Mouse (Mus musculus): Measurements from ENCODE around the gene Atp6v0a2. TPM values are rescaled to one million over a fixed set of nuclear protein-coding genes. Genes with fewer than 3 reads are reported as not detected.

Atp6v0a2 gene
- total and polyA plus RNA-seq, 3 experiments = 7.7 to 13.2 (median 10.9) TPM

DNA sequence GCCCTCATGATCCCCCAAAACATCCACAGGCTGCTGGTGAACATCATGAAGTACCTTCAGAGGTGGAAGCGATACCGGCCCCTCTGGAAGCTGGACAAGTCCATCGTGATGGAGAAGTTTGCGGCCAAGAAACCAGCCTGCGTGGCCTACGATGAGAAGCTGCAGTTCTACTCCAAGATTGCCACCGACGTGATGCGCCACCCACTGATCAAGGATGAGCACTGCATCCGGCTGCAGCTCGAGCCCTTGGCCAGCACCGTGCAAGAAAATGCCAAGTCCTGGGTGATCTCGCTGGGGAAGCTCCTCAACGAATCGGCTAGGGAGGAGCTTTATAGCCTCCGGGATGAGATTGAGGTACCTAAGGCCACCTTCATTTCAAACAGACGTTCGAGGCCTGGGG is 132.6 kb downstream of the Atp6v0a2 start:
- H3K36me3 ChIP-seq (replicated peaks in 1 of 2; ENCODE audit: control insufficient read depth in 1 of 2, insufficient read depth in 1 of 2, low read length in 1 of 2) = no peaks in the 10 kb centered on the region
- no peak overlapping the region for H3K27ac ChIP-seq (ENCODE audit: insufficient read depth, low read depth)
- no peaks in the 10 kb centered on the region for H3K79me2 ChIP-seq (replicated peaks; ENCODE audit: control insufficient read depth, extremely low read depth, insufficient read depth, poor library complexity, severe bottlenecking)
- dilution Hi-C loops (cut with MboI; ENCODE audit: extremely low pct_ligation_motif_present, extremely low pct_unique_long_range_greater_than_20kb, low sequenced_read_pairs) (no loop called here), in situ Hi-C loops (cut with MboI; ENCODE audit: low pct_ligation_motif_present, low pct_unique_long_range_greater_than_20kb, low sequenced_read_pairs) (no loop called here)
- peaks cover 5% of the 10 kb centered on the region for H3K9me3 ChIP-seq (replicated peaks; ENCODE audit: low read length)
- peak; percentile 30 to 66; a peak in 3 of 4 replicates for TF ChIP-seq CTCF (conservative IDR thresholded peaks at IDR 0.05 in 1 of 2, IDR thresholded peaks at IDR 0.05 in 1 of 2; ENCODE audit: low read depth in 2 of 2, low read length in 2 of 2)
- peak; percentile 64 for TF ChIP-seq SMC3 (IDR thresholded peaks at IDR 0.05; ENCODE audit: low read depth, low read length)
- peak; percentile 45 for TF ChIP-seq RAD21 (IDR thresholded peaks at IDR 0.05; ENCODE audit: low read depth, low read length)
- no peak for TF ChIP-seq MAX (IDR thresholded peaks at IDR 0.05; ENCODE audit: low read length)
- TF ChIP-seq CHD1 (IDR thresholded peaks at IDR 0.05; ENCODE audit: low read depth, low read length) = no peak
- no peak for TF ChIP-seq MYC (IDR thresholded peaks at IDR 0.05; ENCODE audit: low read depth, low read length)
- no peaks in the 10 kb centered on the region for H3K27me3 ChIP-seq (replicated peaks)
- DNase-seq (ENCODE audit: extremely low read depth) = peak; percentile 22
- H3K4me2 ChIP-seq (ENCODE audit: insufficient read depth, low read depth, poor library complexity, severe bottlenecking) = no peak overlapping the region
- H3K9ac ChIP-seq (ENCODE audit: insufficient read depth, low read depth) = no peak overlapping the region
- no peaks in the 10 kb centered on the region for H3K4me1 ChIP-seq (ENCODE audit: control insufficient read depth in 1 of 2, insufficient read depth in 2 of 2)
- H3K4me3 ChIP-seq (replicated peaks in 1 of 3; ENCODE audit: low read depth in 2 of 3, low read length in 2 of 3, poor library complexity in 1 of 3) = no peak overlapping the region

DNA sequence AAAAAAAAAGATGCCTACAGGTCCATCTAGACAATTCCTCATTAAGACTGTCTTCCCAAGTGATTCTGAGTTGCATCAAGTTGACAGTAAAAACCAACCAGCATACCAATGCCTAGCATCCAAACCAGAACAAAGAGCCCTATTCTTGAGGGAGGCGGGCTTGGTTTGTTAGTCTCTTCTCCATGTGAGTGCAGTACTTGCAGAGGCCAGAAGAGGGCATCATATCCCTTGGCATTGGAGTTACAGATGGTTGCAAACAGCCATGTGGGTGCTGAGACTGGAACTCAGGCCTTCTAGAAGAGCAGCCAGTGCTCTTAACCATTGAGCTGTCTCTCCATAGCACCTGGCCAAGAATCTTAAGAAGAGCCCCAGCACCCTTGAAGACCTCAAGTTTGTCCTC is 133.4 kb downstream of the Atp6v0a2 start:
- Histone ChIP-seq H3K4me3 (replicated peaks in 1 of 3; ENCODE audit: low read depth in 2 of 3, low read length in 2 of 3, poor library complexity in 1 of 3) (no peak overlapping the region), H3K4me1 (ENCODE audit: control insufficient read depth in 1 of 2, insufficient read depth in 2 of 2) (no peaks in the 10 kb centered on the region), H3K9ac (ENCODE audit: insufficient read depth, low read depth) (no peak overlapping the region), H3K4me2 (ENCODE audit: insufficient read depth, low read depth, poor library complexity, severe bottlenecking) (no peak overlapping the region), H3K27ac (ENCODE audit: insufficient read depth, low read depth) (no peak overlapping the region), H3K27me3 (replicated peaks) (no peaks in the 10 kb centered on the region), H3K79me2 (replicated peaks; ENCODE audit: control insufficient read depth, extremely low read depth, insufficient read depth, poor library complexity, severe bottlenecking) (no peaks in the 10 kb centered on the region), H3K9me3 (replicated peaks; ENCODE audit: low read length) (peaks cover 5% of the 10 kb centered on the region), H3K36me3 (replicated peaks in 1 of 2; ENCODE audit: control insufficient read depth in 1 of 2, insufficient read depth in 1 of 2, low read length in 1 of 2) (no peaks in the 10 kb centered on the region)
- no peak for DNase-seq (ENCODE audit: extremely low read depth)
- dilution Hi-C loops (cut with MboI; ENCODE audit: extremely low pct_ligation_motif_present, extremely low pct_unique_long_range_greater_than_20kb, low sequenced_read_pairs) = no loop called here
- in situ Hi-C loops (cut with MboI; ENCODE audit: low pct_ligation_motif_present, low pct_unique_long_range_greater_than_20kb, low sequenced_read_pairs) = no loop called here
- TF ChIP-seq E2F4 (IDR thresholded peaks at IDR 0.05; ENCODE audit: insufficient replicate concordance, low read depth, low read length) = no peak
- TF ChIP-seq NRF1 (IDR thresholded peaks at IDR 0.05; ENCODE audit: low read depth, low read length) = no peak
- no peak for TF ChIP-seq USF2 (conservative IDR thresholded peaks at IDR 0.05; ENCODE audit: low read depth, low read length)
- TF ChIP-seq MAX (IDR thresholded peaks at IDR 0.05; ENCODE audit: low read length) = no peak
- TF ChIP-seq CTCF (conservative IDR thresholded peaks at IDR 0.05 in 1 of 2, IDR thresholded peaks at IDR 0.05 in 1 of 2; ENCODE audit: low read depth in 2 of 2, low read length in 2 of 2) = peak in 1 of 2 experiments; percentile 23; a peak in 3 of 4 replicates

Other genes starting within 250 kb of the Atp6v0a2 start
- 38.3 and 44.2 TPM in 2 replicates for gene Sbno1, start 202.6 kb upstream of the Atp6v0a2 start, total RNA-seq (2012; rRNA removed)
- 32.4 and 35.0 TPM in 2 replicates for gene Sbno1, start 202.6 kb upstream of the Atp6v0a2 start, total RNA-seq (2014; rRNA removed)
- gene Sbno1, start 202.6 kb upstream of the Atp6v0a2 start, polyA plus RNA-seq (2012; ENCODE audit: insufficient read length, low read depth) = 48.5 and 52.3 TPM in 2 replicates
- gene Kmt5a, start 188.6 kb upstream of the Atp6v0a2 start, total RNA-seq (2012; rRNA removed) = 55.3 and 64.6 TPM in 2 replicates
- gene Kmt5a, start 188.6 kb upstream of the Atp6v0a2 start, total RNA-seq (2014; rRNA removed) = 60.9 and 62.8 TPM in 2 replicates
- gene Kmt5a, start 188.6 kb upstream of the Atp6v0a2 start, polyA plus RNA-seq (2012; ENCODE audit: insufficient read length, low read depth) = 151 and 154 TPM in 2 replicates
- 393 and 482 TPM in 2 replicates for gene Rilpl2, start 150.2 kb upstream of the Atp6v0a2 start, total RNA-seq (2012; rRNA removed)
- gene Rilpl2, start 150.2 kb upstream of the Atp6v0a2 start, total RNA-seq (2014; rRNA removed) = 415 and 425 TPM in 2 replicates
- gene Rilpl2, start 150.2 kb upstream of the Atp6v0a2 start, polyA plus RNA-seq (2012; ENCODE audit: insufficient read length, low read depth) = 354 and 405 TPM in 2 replicates
- 23.3 and 27.4 TPM in 2 replicates for gene Snrnp35, start 145.4 kb upstream of the Atp6v0a2 start, total RNA-seq (2012; rRNA removed)
- 13.9 and 14.9 TPM in 2 replicates for gene Snrnp35, start 145.4 kb upstream of the Atp6v0a2 start, total RNA-seq (2014; rRNA removed)
- 29.0 and 36.3 TPM in 2 replicates for gene Snrnp35, start 145.4 kb upstream of the Atp6v0a2 start, polyA plus RNA-seq (2012; ENCODE audit: insufficient read length, low read depth)
- 4.6 and 5.7 TPM in 2 replicates for gene Rilpl1, start 97.2 kb upstream of the Atp6v0a2 start, total RNA-seq (2012; rRNA removed)
- 1.8 and 3.1 TPM in 2 replicates for gene Rilpl1, start 97.2 kb upstream of the Atp6v0a2 start, total RNA-seq (2014; rRNA removed)
- gene Rilpl1, start 97.2 kb upstream of the Atp6v0a2 start, polyA plus RNA-seq (2012; ENCODE audit: insufficient read length, low read depth) = 5.4 and 6.1 TPM in 2 replicates
- 205 and 319 TPM in 2 replicates for gene Tmed2, start 87.9 kb upstream of the Atp6v0a2 start, total RNA-seq (2012; rRNA removed)
- 769 and 796 TPM in 2 replicates for gene Tmed2, start 87.9 kb upstream of the Atp6v0a2 start, total RNA-seq (2014; rRNA removed)
- gene Tmed2, start 87.9 kb upstream of the Atp6v0a2 start, polyA plus RNA-seq (2012; ENCODE audit: insufficient read length, low read depth) = 280 and 301 TPM in 2 replicates
- gene Ddx55, start 75.7 kb upstream of the Atp6v0a2 start, total RNA-seq (2012; rRNA removed) = 18.2 and 20.2 TPM in 2 replicates
- gene Ddx55, start 75.7 kb upstream of the Atp6v0a2 start, total RNA-seq (2014; rRNA removed) = 15.1 and 15.7 TPM in 2 replicates
- 25.8 and 25.9 TPM in 2 replicates for gene Ddx55, start 75.7 kb upstream of the Atp6v0a2 start, polyA plus RNA-seq (2012; ENCODE audit: insufficient read length, low read depth)
- gene Eif2b1, start 49.4 kb upstream of the Atp6v0a2 start, total RNA-seq (2012; rRNA removed) = 50.8 and 68.3 TPM in 2 replicates
- 98.0 and 107 TPM in 2 replicates for gene Eif2b1, start 49.4 kb upstream of the Atp6v0a2 start, total RNA-seq (2014; rRNA removed)
- 104 and 111 TPM in 2 replicates for gene Eif2b1, start 49.4 kb upstream of the Atp6v0a2 start, polyA plus RNA-seq (2012; ENCODE audit: insufficient read length, low read depth)
- gene Gtf2h3, start 49.4 kb upstream of the Atp6v0a2 start, total RNA-seq (2012; rRNA removed) = 58.2 and 63.0 TPM in 2 replicates
- 84.9 and 87.5 TPM in 2 replicates for gene Gtf2h3, start 49.4 kb upstream of the Atp6v0a2 start, total RNA-seq (2014; rRNA removed)
- gene Gtf2h3, start 49.4 kb upstream of the Atp6v0a2 start, polyA plus RNA-seq (2012; ENCODE audit: insufficient read length, low read depth) = 51.9 and 57.0 TPM in 2 replicates
- 0.04 and 0.08 TPM in 2 replicates for gene Dnah10, start 96.5 kb downstream of the Atp6v0a2 start, total RNA-seq (2012; rRNA removed)
- gene Dnah10, start 96.5 kb downstream of the Atp6v0a2 start, total RNA-seq (2014; rRNA removed) = 0.03 and 0.28 TPM in 2 replicates
- gene Dnah10, start 96.5 kb downstream of the Atp6v0a2 start, polyA plus RNA-seq (2012; ENCODE audit: insufficient read length, low read depth) = 0.26 and 0.30 TPM in 2 replicates
- 0.34 and 0.76 TPM in 2 replicates for gene Ccdc92, start 233.8 kb downstream of the Atp6v0a2 start, total RNA-seq (2012; rRNA removed)
- 0.28 and 0.75 TPM in 2 replicates for gene Ccdc92, start 233.8 kb downstream of the Atp6v0a2 start, total RNA-seq (2014; rRNA removed)
- 1.4 and 1.5 TPM in 2 replicates for gene Ccdc92, start 233.8 kb downstream of the Atp6v0a2 start, polyA plus RNA-seq (2012; ENCODE audit: insufficient read length, low read depth)
- gene Zfp664, start 234.1 kb downstream of the Atp6v0a2 start, total RNA-seq (2012; rRNA removed) = 7.1 and 7.4 TPM in 2 replicates
- gene Zfp664, start 234.1 kb downstream of the Atp6v0a2 start, total RNA-seq (2014; rRNA removed) = 13.4 and 14.3 TPM in 2 replicates
- 12.3 and 12.7 TPM in 2 replicates for gene Zfp664, start 234.1 kb downstream of the Atp6v0a2 start, polyA plus RNA-seq (2012; ENCODE audit: insufficient read length, low read depth)

Measured in CH12.LX (cell line).